Mouse (Mus musculus) hindbrain, postnatal 0 days (tissue): ENCODE results near the gene Ifrd1. TPM values are rescaled to one million over a fixed set of nuclear protein-coding genes. Genes with fewer than 3 reads are reported as not detected.

Source experiments
- ATAC-seq: fragments of 200-750 bp; cut with Nextera tagmentation; 2 replicates; pipeline ENCODE4 v1.8.0; 2017; ENCODE audit warnings: mild to moderate bottlenecking, moderate TSS enrichment, moderate library complexity
- DNase-seq: peaks from one replicate; pipeline ENCODE4 v3.0.0-alpha.2; 2015; ENCODE audit warnings: low spot score
- H3K27ac ChIP-seq: fragments of 300-500 bp; sonication (generic); 2 replicates; pipeline ENCODE4 v1.5.1; 2014; ENCODE audit warnings: mild to moderate bottlenecking
- H3K27me3 ChIP-seq: fragments of 300-500 bp; sonication (generic); 2 replicates; pipeline ENCODE4 v1.6.1; 2014; ENCODE audit warnings: low read length, mixed read lengths; ENCODE audit not compliant: insufficient read depth
- H3K36me3 ChIP-seq: fragments of 300-500 bp; sonication (generic); 2 replicates; pipeline ENCODE4 v1.6.1; 2014; ENCODE audit warnings: low read length, mixed read lengths; ENCODE audit not compliant: insufficient read depth
- H3K4me1 ChIP-seq: fragments of 300-500 bp; sonication (generic); 2 replicates; pipeline ENCODE4 v1.6.1; 2014; ENCODE audit warnings: antibody characterized with exemption, low read length, mixed read lengths; ENCODE audit not compliant: insufficient read depth
- H3K4me2 ChIP-seq: fragments of 300-500 bp; sonication (generic); 2 replicates; pipeline ENCODE4 v1.6.1; 2014; ENCODE audit warnings: low read depth, mild to moderate bottlenecking, low read length, moderate library complexity, mixed read lengths
- H3K4me3 ChIP-seq: fragments of 300-500 bp; sonication (generic); 2 replicates; pipeline ENCODE4 v1.5.1; 2014; ENCODE audit warnings: low read length
- H3K9ac ChIP-seq: fragments of 300-500 bp; sonication (generic); replicated peaks from 2 replicates; pipeline ENCODE4 v1.6.1; 2014; ENCODE audit warnings: mild to moderate bottlenecking, low read length, moderate library complexity, mixed read lengths
- H3K9me3 ChIP-seq: fragments of 300-500 bp; sonication (generic); 2 replicates; pipeline ENCODE4 v1.6.1; 2016; ENCODE audit warnings: low read length, mixed read lengths
- CTCF ChIP-seq: IDR thresholded peaks from 2 replicates; pipeline ENCODE4 v1.5.1; 2016; ENCODE audit warnings: antibody characterized with exemption, control low read depth, low read depth
- WGBS: fragments of 180-500 bp; shearing (Covaris S2); extraction: QIAGEN DNeasy Blood & Tissue Kit; methylation state at CpG from one replicate; pipeline ENCODE4 v1.1.7; 2014; 5-methylcytosine and 5-hydroxymethylcytosine counted together
- polyA plus RNA-seq: library from polyadenylated mRNA; unstranded; fragments of >200 nt; fragmentation: Nextera tagmentation; extraction: Ambion mirVana; gene quantifications from 2 replicates; pipeline ENCODE4 v1.2.1, GENCODE M21; 2015
- total RNA-seq: library from RNA; depleted of rRNA; stranded (reverse); fragments of >200 nt; gene quantifications from 2 replicates; pipeline ENCODE4 v1.2.3, GENCODE M21; 2014; rRNA removed

Ifrd1 gene
- 36.0 and 37.8 TPM in 2 replicates for total RNA-seq
- polyA plus RNA-seq, result 118 and 128 TPM in 2 replicates

- H3K36me3 ChIP-seq, result no peaks in the 10 kb centered on the region
- H3K27me3 ChIP-seq, result no peaks in the 10 kb centered on the region
- H3K9ac ChIP-seq, result no peak within 1 kb of the TSS
- no peak within 1 kb of the TSS for H3K4me3 ChIP-seq
- 78% methylated on average over 5 of the region's 5 CpGs for WGBS
- no peak for DNase-seq
- H3K4me1 ChIP-seq, result no peaks in the 10 kb centered on the region; the same call in 1 of the 2 replicates
- no peaks in the 10 kb centered on the region for H3K9me3 ChIP-seq
- ATAC-seq, result no peak
- no peak within 1 kb of the TSS for H3K4me2 ChIP-seq
- TF ChIP-seq CTCF, result no peak
- H3K27ac ChIP-seq, result no peak within 1 kb of the TSS
Observed at GRCm38 (mm10) chr12:40248454-40249180, at the start of gene Ifrd1. TSS of gene Ifrd1 (minus strand) at chr12:40248504.

GRCm38 (mm10) chr12:40286539-40286938 lies 38.2 kb upstream of the Ifrd1 start:
- no peak overlapping the region for H3K9ac ChIP-seq
- no peak for TF ChIP-seq CTCF
- H3K27me3 ChIP-seq, result no peaks in the 10 kb centered on the region
- H3K9me3 ChIP-seq, result no peaks in the 10 kb centered on the region; the same call in 1 of the 2 replicates
- WGBS, result 76% methylated on average over 4 of the region's 4 CpGs
- no peak overlapping the region for H3K4me2 ChIP-seq
- DNase-seq (no peak), ATAC-seq (no peak)
- no peak overlapping the region for H3K27ac ChIP-seq
- no peaks in the 10 kb centered on the region for H3K36me3 ChIP-seq
- no peaks in the 10 kb centered on the region for H3K4me1 ChIP-seq
- no peak overlapping the region for H3K4me3 ChIP-seq

GRCm38 (mm10) chr12:40280596-40281325 lies 32.5 kb upstream of the Ifrd1 start:
- no peak for TF ChIP-seq CTCF
- no peaks in the 10 kb centered on the region for H3K9me3 ChIP-seq
- no peak overlapping the region for H3K9ac ChIP-seq
- no peaks in the 10 kb centered on the region for H3K27me3 ChIP-seq
- H3K4me2 ChIP-seq, result no peak overlapping the region
- no peak for DNase-seq
- no peak for ATAC-seq
- H3K4me1 ChIP-seq, result no peaks in the 10 kb centered on the region
- 86% methylated on average over 4 of the region's 4 CpGs for WGBS
- H3K4me3 ChIP-seq, result no peak overlapping the region
- no peaks in the 10 kb centered on the region for H3K36me3 ChIP-seq
- no peak overlapping the region for H3K27ac ChIP-seq

GRCm38 (mm10) chr12:40277581-40277980 lies 29.3 kb upstream of the Ifrd1 start:
- Histone ChIP-seq H3K27ac (no peak overlapping the region), H3K36me3 (no peaks in the 10 kb centered on the region), H3K4me1 (no peaks in the 10 kb centered on the region), H3K4me3 (no peak overlapping the region), H3K4me2 (no peak overlapping the region), H3K9me3 (no peaks in the 10 kb centered on the region), H3K9ac (no peak overlapping the region), H3K27me3 (no peaks in the 10 kb centered on the region)
- no peak for TF ChIP-seq CTCF
- WGBS, result 86% methylated on average over 3 of the region's 3 CpGs
- no peak for DNase-seq
- no peak for ATAC-seq

GRCm38 (mm10) chr12:40274931-40275330 lies 26.6 kb upstream of the Ifrd1 start:
- DNase-seq (no peak), ATAC-seq (no peak)
- Histone ChIP-seq H3K36me3 (no peaks in the 10 kb centered on the region), H3K4me2 (no peak overlapping the region), H3K27ac (no peak overlapping the region), H3K4me1 (no peaks in the 10 kb centered on the region), H3K27me3 (no peaks in the 10 kb centered on the region), H3K9me3 (no peaks in the 10 kb centered on the region), H3K4me3 (no peak overlapping the region), H3K9ac (no peak overlapping the region)
- TF ChIP-seq CTCF, result no peak

- 90% methylated on average over 4 of the region's 4 CpGs for WGBS
- ATAC-seq, result no peak
- no peak overlapping the region for H3K9ac ChIP-seq
- no peak overlapping the region for H3K4me3 ChIP-seq
- H3K36me3 ChIP-seq, result no peaks in the 10 kb centered on the region
- H3K4me1 ChIP-seq, result no peaks in the 10 kb centered on the region
- DNase-seq, result no peak
- no peak for TF ChIP-seq CTCF
- H3K4me2 ChIP-seq, result no peak overlapping the region
- H3K27me3 ChIP-seq, result no peaks in the 10 kb centered on the region
- no peaks in the 10 kb centered on the region for H3K9me3 ChIP-seq
- no peak overlapping the region for H3K27ac ChIP-seq
Observed at GRCm38 (mm10) chr12:40273339-40273738, 25.0 kb upstream of the Ifrd1 start.

GRCm38 (mm10) chr12:40272710-40273109 lies 24.4 kb upstream of the Ifrd1 start:
- Histone ChIP-seq H3K9ac (no peak overlapping the region), H3K4me3 (no peak overlapping the region), H3K27ac (no peak overlapping the region), H3K4me2 (no peak overlapping the region), H3K9me3 (no peaks in the 10 kb centered on the region), H3K4me1 (no peaks in the 10 kb centered on the region), H3K27me3 (no peaks in the 10 kb centered on the region), H3K36me3 (no peaks in the 10 kb centered on the region)
- no peak for ATAC-seq
- no peak for TF ChIP-seq CTCF
- 84% methylated on average over 4 of the region's 4 CpGs for WGBS
- DNase-seq, result no peak
